Mouse (Mus musculus) intestine, embryonic 14.5 days (tissue): Measurements from ENCODE around the gene Jagn1. TPM values are rescaled to one million over a fixed set of nuclear protein-coding genes. Genes with fewer than 3 reads are reported as not detected.

Experiments
- ATAC-seq: fragments of 200-750 bp; cut with Nextera tagmentation; replicated peaks from 2 replicates; pipeline ENCODE4 v1.8.0; 2017; ENCODE audit warnings: low read depth, moderate number of reproducible peaks, moderate TSS enrichment, moderate library complexity; ENCODE audit not compliant: low FRiP score, low TSS enrichment
- DNase-seq: peaks from one replicate; pipeline ENCODE4 v3.0.0-alpha.2; 2018; ENCODE audit warnings: low spot score
- H3K27ac ChIP-seq: fragments of 300-500 bp; sonication (generic); 2 replicates; pipeline ENCODE4 v1.5.1; 2014; ENCODE audit warnings: low read depth, mild to moderate bottlenecking, control low read depth
- H3K27me3 ChIP-seq: fragments of 300-500 bp; sonication (generic); replicated peaks from 2 replicates; pipeline ENCODE4 v1.6.1; 2014; ENCODE audit warnings: low read length, control low read depth; ENCODE audit not compliant: control insufficient read depth, insufficient read depth
- H3K36me3 ChIP-seq: fragments of 300-500 bp; sonication (generic); 2 replicates; pipeline ENCODE4 v1.6.1; 2014; ENCODE audit warnings: low read length, control low read depth; ENCODE audit not compliant: control insufficient read depth, insufficient read depth
- H3K4me1 ChIP-seq: fragments of 300-500 bp; sonication (generic); replicated peaks from 2 replicates; pipeline ENCODE4 v1.6.1; 2014; ENCODE audit warnings: low read length, control low read depth, mixed read lengths; ENCODE audit not compliant: control insufficient read depth, insufficient read depth
- H3K4me2 ChIP-seq: fragments of 300-500 bp; sonication (generic); 2 replicates; pipeline ENCODE4 v1.6.1; 2014; ENCODE audit warnings: low read length
- H3K4me3 ChIP-seq: fragments of 300-500 bp; sonication (generic); 2 replicates; pipeline ENCODE4 v1.5.1; 2014; ENCODE audit warnings: low read depth, low read length, control low read depth, mixed read lengths
- H3K9ac ChIP-seq: fragments of 300-500 bp; sonication (generic); 2 replicates; pipeline ENCODE4 v1.6.1; 2014; ENCODE audit warnings: mild to moderate bottlenecking, low read length
- H3K9me3 ChIP-seq: fragments of 300-500 bp; sonication (generic); 2 replicates; pipeline ENCODE4 v1.6.1; 2016; ENCODE audit warnings: low read length, control low read depth; ENCODE audit not compliant: control insufficient read depth
- WGBS: fragments of 180-500 bp; shearing (Covaris S2); extraction: QIAGEN DNeasy Blood & Tissue Kit; methylation state at CpG from one replicate; pipeline ENCODE4 v1.1.7; 2014; 5-methylcytosine and 5-hydroxymethylcytosine counted together
- polyA plus RNA-seq: library from polyadenylated mRNA; unstranded; fragments of >200 nt; fragmentation: Nextera tagmentation; extraction: Ambion mirVana; gene quantifications from 2 replicates; pipeline ENCODE4 v1.2.1, GENCODE M21; 2014

Gene Jagn1
- polyA plus RNA-seq, 1 experiment from 2014 or later = 80.0 TPM

- Histone ChIP-seq H3K27ac (no peak overlapping the region), H3K27me3 (0 out of 2 replicates have a peak, but pooled peaks cover 9% of the 10 kb centered on the region), H3K36me3 (no peaks in the 10 kb centered on the region), H3K4me3 (no peak overlapping the region), H3K9me3 (no peaks in the 10 kb centered on the region), H3K4me1 (0 out of 2 replicates have a peak, but pooled peaks cover 16% of the 10 kb centered on the region), H3K9ac (no peak overlapping the region), H3K4me2 (peak overlapping the region; percentile 45)
- 62% methylated on average over 10 of the region's 10 CpGs for WGBS
- no peak for ATAC-seq
- no peak for DNase-seq
These were observed 29.7 kb downstream of the Jagn1 start for GRCm38 (mm10) chr6:113472061-113472460.

GRCm38 (mm10) chr6:113473246-113473645 lies 30.9 kb downstream of the Jagn1 start:
- 80% methylated on average over 2 of the region's 2 CpGs for WGBS
- no peak overlapping the region for H3K4me3 ChIP-seq
- no peaks in the 10 kb centered on the region for H3K9me3 ChIP-seq
- H3K9ac ChIP-seq = no peak overlapping the region
- 0 out of 2 replicates have a peak, but pooled peaks cover 9% of the 10 kb centered on the region for H3K27me3 ChIP-seq
- H3K36me3 ChIP-seq = no peaks in the 10 kb centered on the region
- DNase-seq = no peak
- H3K27ac ChIP-seq = no peak overlapping the region
- 0 out of 2 replicates have a peak, but pooled peaks cover 16% of the 10 kb centered on the region for H3K4me1 ChIP-seq
- H3K4me2 ChIP-seq = no peak overlapping the region
- no peak for ATAC-seq

GRCm38 (mm10) chr6:113473715-113474114 lies 31.3 kb downstream of the Jagn1 start:
- ATAC-seq (no peak), DNase-seq (no peak)
- Histone ChIP-seq H3K9ac (no peak overlapping the region), H3K4me1 (0 out of 2 replicates have a peak, but pooled peaks cover 16% of the 10 kb centered on the region), H3K9me3 (no peaks in the 10 kb centered on the region), H3K27me3 (0 out of 2 replicates have a peak, but pooled peaks cover 9% of the 10 kb centered on the region), H3K4me3 (no peak overlapping the region), H3K36me3 (no peaks in the 10 kb centered on the region), H3K27ac (no peak overlapping the region), H3K4me2 (no peak overlapping the region)
- 82% methylated on average over 6 of the region's 6 CpGs for WGBS

GRCm38 (mm10) chr6:113477353-113477752 lies 35.0 kb downstream of the Jagn1 start:
- H3K4me2 ChIP-seq = no peak overlapping the region
- peaks cover 21% of the 10 kb centered on the region for H3K27me3 ChIP-seq
- H3K4me1 ChIP-seq = no peaks in the 10 kb centered on the region
- H3K4me3 ChIP-seq = no peak overlapping the region
- no peaks in the 10 kb centered on the region for H3K36me3 ChIP-seq
- ATAC-seq (no peak), DNase-seq (no peak)
- no peak overlapping the region for H3K27ac ChIP-seq
- no peaks in the 10 kb centered on the region for H3K9me3 ChIP-seq
- 28% methylated on average over 7 of the region's 7 CpGs for WGBS
- H3K9ac ChIP-seq = no peak overlapping the region

- no peaks in the 10 kb centered on the region for H3K9me3 ChIP-seq
- no peak overlapping the region for H3K4me2 ChIP-seq
- H3K27ac ChIP-seq = no peak overlapping the region
- H3K27me3 ChIP-seq = peaks cover 24% of the 10 kb centered on the region
- DNase-seq = no peak
- no peak for ATAC-seq
- peaks cover 3% of the 10 kb centered on the region; the same call in 1 of the 2 replicates for H3K4me1 ChIP-seq
- no peak overlapping the region for H3K9ac ChIP-seq
- 82% methylated on average over 10 of the region's 10 CpGs for WGBS
- no peak overlapping the region for H3K4me3 ChIP-seq
- no peaks in the 10 kb centered on the region for H3K36me3 ChIP-seq
These were observed 36.5 kb downstream of the Jagn1 start for GRCm38 (mm10) chr6:113478906-113479305.

- Histone ChIP-seq H3K27me3 (peaks cover 24% of the 10 kb centered on the region), H3K9me3 (no peaks in the 10 kb centered on the region), H3K27ac (no peak overlapping the region), H3K36me3 (no peaks in the 10 kb centered on the region), H3K4me1 (peaks cover 11% of the 10 kb centered on the region; the same call in 1 of the 2 replicates), H3K4me2 (no peak overlapping the region), H3K4me3 (no peak overlapping the region), H3K9ac (no peak overlapping the region)
- DNase-seq (no peak), ATAC-seq (no peak)
- 58% methylated on average over 18 of the region's 18 CpGs for WGBS
These were observed 38.4 kb downstream of the Jagn1 start for GRCm38 (mm10) chr6:113480555-113481373.

GRCm38 (mm10) chr6:113482477-113483099 lies 40.2 kb downstream of the Jagn1 start:
- H3K4me3 ChIP-seq = peak overlapping the region; percentile 44
- peaks cover 24% of the 10 kb centered on the region for H3K27me3 ChIP-seq
- H3K9ac ChIP-seq = peak overlapping the region; percentile 42
- peaks cover 11% of the 10 kb centered on the region; the same call in 1 of the 2 replicates for H3K4me1 ChIP-seq
- no peaks in the 10 kb centered on the region for H3K9me3 ChIP-seq
- 3% methylated on average over 65 of the region's 65 CpGs for WGBS
- DNase-seq (peak; percentile 63), ATAC-seq (peak; percentile 57)
- H3K27ac ChIP-seq = peak overlapping the region; percentile 71; the same call in 1 of the 2 replicates
- H3K4me2 ChIP-seq = peak overlapping the region; percentile 88
- H3K36me3 ChIP-seq = no peaks in the 10 kb centered on the region

GRCm38 (mm10) chr6:113483100-113483615 lies 40.8 kb downstream of the Jagn1 start, which contains the start of gene Creld1:
TSS of gene Creld1 (plus strand) at chr6:113483297.
- H3K36me3 ChIP-seq = no peaks in the 10 kb centered on the region
- peak within 1 kb of the TSS; percentile 44 for H3K4me3 ChIP-seq
- peak within 1 kb of the TSS; percentile 59 for H3K9ac ChIP-seq
- H3K27me3 ChIP-seq = peaks cover 24% of the 10 kb centered on the region
- H3K4me2 ChIP-seq = peak within 1 kb of the TSS; percentile 88
- DNase-seq = peak; percentile 95
- peaks cover 11% of the 10 kb centered on the region; the same call in 1 of the 2 replicates for H3K4me1 ChIP-seq
- WGBS = under 1% methylated on average over 26 of the region's 26 CpGs
- peak; percentile 94 for ATAC-seq
- H3K9me3 ChIP-seq = no peaks in the 10 kb centered on the region
- H3K27ac ChIP-seq = peak within 1 kb of the TSS; percentile 71
